Mouse (Mus musculus): ENCODE data around the gene Flt3l. TPM values are rescaled to one million over a fixed set of nuclear protein-coding genes. Genes with fewer than 3 reads are reported as not detected.
A peak's percentile ranks its signal among the peaks of the same experiment; 100 is the strongest.
"Not testable (repeated sequence)": the region's sequence is repeated elsewhere in the genome, so short reads cannot be mapped to it uniquely, and the experiment has no call there.

The Flt3l gene
- polyA plus RNA-seq, 1 experiment from 2014 or later = 2.2 TPM

- 5% methylated on average over 26 of the region's 29 CpGs for WGBS
- Histone ChIP-seq H3K36me3 (ENCODE audit: control insufficient read depth, insufficient read depth, low read length) (no peaks in the 10 kb centered on the region), H3K9me3 (ENCODE audit: control insufficient read depth, low read length) (peaks cover 6% of the 10 kb centered on the region), H3K4me2 (replicated peaks; ENCODE audit: low read depth) (no peak overlapping the region), H3K27ac (replicated peaks) (no peak overlapping the region), H3K9ac (ENCODE audit: low read length) (no peak overlapping the region), H3K4me1 (replicated peaks; ENCODE audit: control insufficient read depth, insufficient read depth) (0 out of 2 replicates have a peak, but pooled peaks cover 6% of the 10 kb centered on the region), H3K4me3 (ENCODE audit: low read depth, low read length) (no peak overlapping the region), H3K27me3 (ENCODE audit: control insufficient read depth, insufficient read depth, low read length) (peaks cover 17% of the 10 kb centered on the region; the same call in 1 of the 2 replicates)
- ATAC-seq (ENCODE audit: low FRiP score, low TSS enrichment) = no peak
- no peak for DNase-seq (ENCODE audit: low spot score)
- TF ChIP-seq EP300 (optimal IDR thresholded peaks at IDR 0.05) = no peak
- TF ChIP-seq CTCF (IDR thresholded peaks at IDR 0.05; ENCODE audit: low read depth) = no peak
Measured at GRCm38 (mm10) chr7:45174567-45175280, 38.5 kb upstream of the Flt3l start.

- not testable (repeated sequence) for H3K4me3 ChIP-seq (ENCODE audit: low read depth, low read length); H3K4me1 ChIP-seq (replicated peaks; ENCODE audit: control insufficient read depth, insufficient read depth); H3K9ac ChIP-seq (ENCODE audit: low read length); H3K4me2 ChIP-seq (replicated peaks; ENCODE audit: low read depth); DNase-seq (ENCODE audit: low spot score); H3K27ac ChIP-seq (replicated peaks); H3K36me3 ChIP-seq (ENCODE audit: control insufficient read depth, insufficient read depth, low read length); ATAC-seq (ENCODE audit: low FRiP score, low TSS enrichment)
- TF ChIP-seq CTCF (IDR thresholded peaks at IDR 0.05; ENCODE audit: low read depth) = peak; percentile 69
- Histone ChIP-seq H3K9me3 (ENCODE audit: control insufficient read depth, low read length) (peaks cover 11% of the 10 kb centered on the region), H3K27me3 (ENCODE audit: control insufficient read depth, insufficient read depth, low read length) (peaks cover 21% of the 10 kb centered on the region; the same call in 1 of the 2 replicates)
- WGBS = 53% methylated on average over 1 of the region's 1 CpGs
Measured at GRCm38 (mm10) chr7:45173772-45174171, 37.5 kb upstream of the Flt3l start.

DNA sequence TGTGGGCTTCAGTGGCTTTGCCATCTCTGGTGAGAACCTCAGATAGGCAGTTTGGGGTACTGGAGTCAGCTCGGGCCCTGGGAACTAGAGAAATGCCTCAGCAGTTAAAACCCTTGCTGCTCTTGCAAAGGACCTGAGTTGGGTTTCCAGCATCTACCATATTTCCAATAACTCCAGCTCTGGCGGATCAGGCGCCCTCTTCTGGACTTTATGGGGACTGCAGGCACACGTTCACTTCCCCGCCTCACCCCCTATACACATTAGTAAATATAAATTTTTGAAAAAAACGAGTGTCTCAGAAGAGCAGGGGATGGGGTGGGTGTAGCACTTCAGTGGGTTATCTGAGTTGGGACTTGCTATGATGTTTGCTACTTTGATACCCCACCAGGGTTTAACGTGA lies 36.7 kb upstream of the Flt3l start:
- Histone ChIP-seq H3K27me3 (ENCODE audit: control insufficient read depth, insufficient read depth, low read length) (peaks cover 21% of the 10 kb centered on the region; the same call in 1 of the 2 replicates), H3K4me1 (replicated peaks; ENCODE audit: control insufficient read depth, insufficient read depth) (0 out of 2 replicates have a peak, but pooled peaks cover 6% of the 10 kb centered on the region), H3K9me3 (ENCODE audit: control insufficient read depth, low read length) (peaks cover 11% of the 10 kb centered on the region), H3K36me3 (ENCODE audit: control insufficient read depth, insufficient read depth, low read length) (no peaks in the 10 kb centered on the region), H3K27ac (replicated peaks) (no peak overlapping the region), H3K9ac (ENCODE audit: low read length) (no peak overlapping the region), H3K4me2 (replicated peaks; ENCODE audit: low read depth) (no peak overlapping the region), H3K4me3 (ENCODE audit: low read depth, low read length) (no peak overlapping the region)
- TF ChIP-seq CTCF (IDR thresholded peaks at IDR 0.05; ENCODE audit: low read depth) (peak; percentile 48), EP300 (optimal IDR thresholded peaks at IDR 0.05) (no peak)
- DNase-seq (ENCODE audit: low spot score) (no peak), ATAC-seq (ENCODE audit: low FRiP score, low TSS enrichment) (no peak)
- 59% methylated on average over 7 of the region's 7 CpGs for WGBS

DNA sequence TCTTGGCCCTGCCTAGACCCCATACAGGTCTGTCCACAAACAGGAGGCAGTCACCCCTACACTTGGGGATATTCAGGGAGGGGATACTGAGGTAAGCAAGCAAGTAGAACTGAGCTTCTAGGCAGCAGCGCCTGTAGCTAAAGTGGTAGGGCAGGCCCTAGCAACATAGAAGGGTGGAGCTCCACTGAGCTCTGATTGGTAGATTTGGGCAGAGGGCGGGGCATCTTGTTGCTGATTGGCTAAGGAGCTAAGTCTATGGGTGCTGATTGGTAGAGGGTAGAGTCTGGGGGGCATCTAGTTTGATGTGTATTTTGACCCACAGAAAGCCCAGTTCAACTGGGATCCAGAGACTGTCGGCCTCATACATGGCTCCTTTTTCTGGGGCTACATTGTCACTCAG lies 33.3 kb upstream of the Flt3l start:
- no peak overlapping the region for H3K4me2 ChIP-seq (replicated peaks; ENCODE audit: low read depth)
- H3K9me3 ChIP-seq (ENCODE audit: control insufficient read depth, low read length) = peaks cover 11% of the 10 kb centered on the region
- WGBS = 91% methylated on average over 3 of the region's 3 CpGs
- ATAC-seq (ENCODE audit: low FRiP score, low TSS enrichment) = no peak
- no peak overlapping the region for H3K9ac ChIP-seq (ENCODE audit: low read length)
- no peak overlapping the region for H3K27ac ChIP-seq (replicated peaks)
- H3K4me1 ChIP-seq (replicated peaks; ENCODE audit: control insufficient read depth, insufficient read depth) = no peaks in the 10 kb centered on the region
- TF ChIP-seq CTCF (IDR thresholded peaks at IDR 0.05; ENCODE audit: low read depth) = no peak
- TF ChIP-seq EP300 (optimal IDR thresholded peaks at IDR 0.05) = no peak
- no peak for DNase-seq (ENCODE audit: low spot score)
- no peak overlapping the region for H3K4me3 ChIP-seq (ENCODE audit: low read depth, low read length)
- H3K36me3 ChIP-seq (ENCODE audit: control insufficient read depth, insufficient read depth, low read length) = no peaks in the 10 kb centered on the region
- H3K27me3 ChIP-seq (ENCODE audit: control insufficient read depth, insufficient read depth, low read length) = peaks cover 20% of the 10 kb centered on the region; the same call in 1 of the 2 replicates

DNA sequence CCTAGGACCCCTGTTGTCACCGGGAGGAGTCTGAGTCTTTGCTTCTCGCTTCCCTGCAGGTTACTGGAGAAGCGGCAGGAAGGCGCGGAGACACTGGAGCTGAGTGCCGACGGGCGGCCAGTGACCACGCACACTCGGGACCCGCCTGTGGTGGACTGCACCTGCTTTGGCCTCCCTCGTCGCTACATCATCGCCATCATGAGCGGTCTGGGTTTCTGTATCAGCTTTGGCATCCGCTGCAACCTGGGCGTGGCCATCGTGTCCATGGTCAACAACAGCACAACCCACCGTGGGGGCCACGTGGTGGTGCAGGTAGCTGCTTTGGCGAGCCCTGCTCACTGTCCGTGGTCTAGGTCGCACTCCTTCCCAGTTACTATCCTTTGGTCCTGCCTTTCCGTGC lies 32.4 kb upstream of the Flt3l start:
- Histone ChIP-seq H3K36me3 (ENCODE audit: control insufficient read depth, insufficient read depth, low read length) (no peaks in the 10 kb centered on the region), H3K4me1 (replicated peaks; ENCODE audit: control insufficient read depth, insufficient read depth) (peaks cover 4% of the 10 kb centered on the region; the same call in 1 of the 2 replicates), H3K9ac (ENCODE audit: low read length) (no peak overlapping the region), H3K4me3 (ENCODE audit: low read depth, low read length) (no peak overlapping the region), H3K27ac (replicated peaks) (no peak overlapping the region), H3K27me3 (ENCODE audit: control insufficient read depth, insufficient read depth, low read length) (peaks cover 22% of the 10 kb centered on the region; the same call in 1 of the 2 replicates), H3K4me2 (replicated peaks; ENCODE audit: low read depth) (no peak overlapping the region), H3K9me3 (ENCODE audit: control insufficient read depth, low read length) (peaks cover 11% of the 10 kb centered on the region)
- DNase-seq (ENCODE audit: low spot score) (no peak), ATAC-seq (ENCODE audit: low FRiP score, low TSS enrichment) (no peak)
- TF ChIP-seq EP300 (optimal IDR thresholded peaks at IDR 0.05) = no peak
- no peak for TF ChIP-seq CTCF (IDR thresholded peaks at IDR 0.05; ENCODE audit: low read depth)
- 6% methylated on average over 24 of the region's 24 CpGs for WGBS

GRCm38 (mm10) chr7:45167761-45168445 lies 31.7 kb upstream of the Flt3l start:
- H3K4me2 ChIP-seq (replicated peaks; ENCODE audit: low read depth) = no peak overlapping the region
- TF ChIP-seq CTCF (IDR thresholded peaks at IDR 0.05; ENCODE audit: low read depth) = no peak
- TF ChIP-seq EP300 (optimal IDR thresholded peaks at IDR 0.05) = no peak
- H3K36me3 ChIP-seq (ENCODE audit: control insufficient read depth, insufficient read depth, low read length) = no peaks in the 10 kb centered on the region
- H3K4me1 ChIP-seq (replicated peaks; ENCODE audit: control insufficient read depth, insufficient read depth) = peaks cover 4% of the 10 kb centered on the region; the same call in 1 of the 2 replicates
- ATAC-seq (ENCODE audit: low FRiP score, low TSS enrichment) (no peak), DNase-seq (ENCODE audit: low spot score) (no peak)
- H3K9ac ChIP-seq (ENCODE audit: low read length) = no peak overlapping the region
- H3K4me3 ChIP-seq (ENCODE audit: low read depth, low read length) = no peak overlapping the region
- WGBS = 4% methylated on average over 19 of the region's 19 CpGs
- peaks cover 11% of the 10 kb centered on the region for H3K9me3 ChIP-seq (ENCODE audit: control insufficient read depth, low read length)
- no peak overlapping the region for H3K27ac ChIP-seq (replicated peaks)
- peaks cover 22% of the 10 kb centered on the region; the same call in 1 of the 2 replicates for H3K27me3 ChIP-seq (ENCODE audit: control insufficient read depth, insufficient read depth, low read length)

Measured in stomach, postnatal 0 days (tissue).